Mouse (Mus musculus): Measurements from ENCODE around the gene Klhdc10.

Gene Klhdc10

DNA sequence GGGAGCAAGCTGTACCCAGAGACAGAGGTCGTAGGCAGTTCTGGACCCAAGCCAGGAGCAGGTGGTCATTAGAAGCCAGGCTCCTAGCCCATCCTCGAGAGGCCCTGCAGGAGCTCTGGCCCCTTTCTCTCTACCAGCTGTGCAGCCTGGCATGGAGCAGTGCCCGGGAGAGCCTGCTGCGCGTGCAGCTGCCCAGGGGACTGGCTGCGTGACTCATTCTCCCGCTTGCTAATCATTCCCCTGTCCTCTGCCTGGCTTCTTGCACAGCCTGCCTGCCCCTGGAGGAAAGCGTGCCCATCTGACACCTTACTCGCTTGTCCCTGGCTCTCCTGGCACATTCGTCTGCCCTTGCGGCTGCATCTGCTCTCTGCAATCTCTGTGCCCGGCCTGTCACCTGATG is 67.7 kb downstream of the Klhdc10 start:
- DNase-seq (ENCODE audit: low spot score), result no peak

DNA sequence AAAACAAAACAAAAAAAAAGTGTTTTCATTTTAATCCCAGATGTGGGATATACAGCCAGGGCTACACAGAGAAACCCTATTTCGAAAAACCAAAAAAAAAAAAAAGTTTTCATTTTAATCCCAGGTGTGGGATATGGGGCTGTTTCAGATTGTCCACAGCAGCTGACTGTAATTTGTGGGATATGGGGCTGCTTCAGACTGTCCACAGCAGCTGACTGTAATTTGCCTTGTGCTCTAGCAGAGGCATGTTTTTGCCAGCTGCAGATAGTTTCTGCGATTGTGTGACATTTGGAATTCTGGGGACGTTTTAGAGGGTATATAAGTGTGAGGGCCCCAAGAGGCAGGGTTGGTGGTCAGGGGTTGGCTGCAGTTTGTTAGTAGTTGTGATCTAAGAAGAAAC is 70.0 kb downstream of the Klhdc10 start:
- DNase-seq (ENCODE audit: low spot score), result no peak

DNA sequence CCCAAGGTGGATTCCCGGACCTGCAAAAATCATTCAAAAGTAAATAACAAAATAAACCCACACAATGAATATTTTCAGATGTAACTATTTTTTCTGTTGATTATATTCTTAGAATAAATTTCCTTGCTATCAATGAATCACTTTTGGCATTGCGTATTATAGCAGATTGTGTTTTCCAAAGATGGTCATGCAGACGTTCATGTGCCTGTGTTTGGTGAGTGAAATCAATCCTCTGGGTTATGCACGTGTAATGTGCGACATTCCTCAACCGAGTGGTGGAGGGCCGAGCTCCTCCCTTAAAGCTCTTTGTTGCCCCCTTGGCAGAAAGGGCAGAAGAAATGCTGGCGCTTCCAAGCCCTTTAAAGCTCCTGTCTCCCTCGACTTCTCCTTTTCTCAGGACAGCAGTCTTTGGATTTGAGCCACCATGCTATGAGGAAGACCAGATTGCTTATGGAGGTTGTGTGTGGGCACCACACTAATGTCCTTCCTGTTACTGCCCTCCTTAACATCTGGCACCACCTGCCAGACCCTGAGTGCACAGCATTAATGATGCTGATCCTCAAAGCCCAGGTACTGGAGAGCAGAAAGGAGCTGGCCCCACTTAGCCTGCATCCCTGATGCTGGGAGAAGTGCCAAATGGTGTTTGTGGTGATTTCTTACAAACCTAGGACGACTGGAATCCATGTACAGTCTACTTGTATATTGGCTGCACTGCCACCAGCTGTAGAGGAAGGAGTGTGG is 74.5 kb downstream of the Klhdc10 start:
- no peak for DNase-seq (ENCODE audit: low spot score)

DNA sequence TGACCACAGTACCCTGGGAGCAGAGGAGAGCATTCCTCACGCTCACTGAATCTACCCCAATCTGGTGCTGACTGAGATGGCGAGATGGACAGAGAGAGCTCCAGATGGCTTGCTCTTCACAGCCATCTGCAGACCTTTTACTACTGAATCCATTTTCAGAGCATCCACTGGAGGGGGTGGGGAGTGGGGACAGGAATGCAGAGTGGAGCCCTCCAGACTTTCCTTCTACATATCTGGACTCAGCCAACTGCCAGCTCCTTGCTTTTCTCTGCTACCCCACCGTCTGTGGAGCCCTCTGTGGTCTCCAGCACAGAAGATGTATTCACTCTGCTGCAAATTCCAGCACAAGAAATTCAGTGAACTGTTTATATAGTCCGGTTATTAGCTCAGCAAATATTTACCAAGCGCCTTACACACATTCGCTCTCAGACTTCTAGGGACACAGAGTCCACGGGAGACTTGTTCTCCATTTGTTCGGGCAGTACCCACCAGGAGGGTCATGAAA is 75.6 kb downstream of the Klhdc10 start:
- DNase-seq (ENCODE audit: low spot score), result peak; percentile 54

DNA sequence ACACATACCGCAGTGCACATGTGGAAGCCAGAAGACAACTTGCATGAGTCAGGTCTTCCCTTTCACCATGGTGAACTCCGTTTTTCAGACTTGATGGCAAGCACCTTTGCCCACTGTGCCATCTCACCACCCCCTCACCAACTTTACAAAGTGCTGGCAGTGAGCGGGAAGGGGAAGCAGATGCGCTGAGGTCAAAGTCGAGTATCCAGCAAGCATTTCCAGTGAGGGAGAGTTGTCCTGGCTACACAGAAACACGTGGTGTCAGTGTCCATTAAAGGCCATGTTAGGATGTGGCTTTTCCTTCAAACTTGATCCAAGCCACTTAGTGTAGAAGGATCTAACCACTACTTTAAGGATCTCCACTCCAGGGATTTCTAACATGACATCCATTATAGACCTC is 76.1 kb downstream of the Klhdc10 start:
- DNase-seq (ENCODE audit: low spot score), result peak; percentile 38

DNA sequence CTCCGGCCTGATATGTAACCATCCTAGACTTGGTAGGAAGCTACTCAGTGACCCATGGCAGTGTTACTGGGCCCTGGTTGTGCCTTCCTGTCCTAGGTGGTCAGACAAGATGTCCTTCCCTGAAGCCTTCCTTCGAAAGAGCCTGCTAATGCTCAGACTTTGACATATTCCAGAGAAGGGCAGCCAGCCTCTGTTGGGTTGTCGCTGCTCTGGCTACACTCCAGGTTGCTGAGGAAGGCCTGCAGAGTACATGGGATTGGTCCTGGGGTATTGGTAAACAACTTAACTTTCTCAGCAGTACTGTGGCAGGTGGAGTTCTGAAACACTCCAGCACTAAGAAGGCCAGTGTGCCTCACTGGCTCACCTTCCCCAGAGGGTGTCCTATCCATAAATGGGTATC is 77.8 kb downstream of the Klhdc10 start:
- DNase-seq (ENCODE audit: low spot score), result no peak

DNA sequence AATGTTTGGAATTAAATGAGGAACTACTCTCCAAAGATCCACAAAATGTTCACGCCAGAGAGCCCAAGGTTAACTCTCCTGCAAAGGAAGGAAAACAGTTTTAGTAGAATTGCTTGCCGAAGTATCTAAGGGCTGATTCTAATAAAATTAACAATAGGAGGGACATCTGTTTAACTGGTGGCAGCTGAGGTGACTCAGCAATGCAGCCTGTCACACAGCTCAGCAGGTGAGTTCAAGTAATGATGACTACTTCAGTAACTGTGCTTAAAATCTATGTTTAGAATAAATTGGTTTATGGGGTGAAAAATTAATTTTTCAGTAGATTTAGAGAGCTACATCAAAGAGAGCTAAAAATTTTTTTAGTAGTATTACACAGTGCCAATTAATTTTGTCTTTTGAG is 81.2 kb downstream of the Klhdc10 start:
- no peak for DNase-seq (ENCODE audit: low spot score)

DNA sequence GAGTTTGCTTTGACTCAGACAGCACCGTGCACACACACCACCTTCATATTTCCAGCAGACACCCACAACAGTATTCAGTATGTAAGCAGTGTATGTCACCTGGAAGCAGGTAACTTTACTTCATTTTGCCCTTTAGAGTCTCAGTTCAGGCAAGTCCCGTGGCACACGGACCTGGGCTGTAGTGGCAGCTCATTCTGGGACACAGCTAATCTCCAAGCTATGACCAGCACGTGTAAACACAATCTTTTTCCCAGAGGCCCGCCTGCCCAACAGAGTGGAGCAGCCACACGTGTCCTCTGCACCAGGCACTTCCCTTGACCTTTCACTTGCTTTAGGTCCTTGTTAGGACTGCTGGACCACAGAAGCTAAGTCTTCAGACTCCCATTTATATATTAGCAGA is 84.8 kb downstream of the Klhdc10 start:
- DNase-seq (ENCODE audit: low spot score), result no peak

DNA sequence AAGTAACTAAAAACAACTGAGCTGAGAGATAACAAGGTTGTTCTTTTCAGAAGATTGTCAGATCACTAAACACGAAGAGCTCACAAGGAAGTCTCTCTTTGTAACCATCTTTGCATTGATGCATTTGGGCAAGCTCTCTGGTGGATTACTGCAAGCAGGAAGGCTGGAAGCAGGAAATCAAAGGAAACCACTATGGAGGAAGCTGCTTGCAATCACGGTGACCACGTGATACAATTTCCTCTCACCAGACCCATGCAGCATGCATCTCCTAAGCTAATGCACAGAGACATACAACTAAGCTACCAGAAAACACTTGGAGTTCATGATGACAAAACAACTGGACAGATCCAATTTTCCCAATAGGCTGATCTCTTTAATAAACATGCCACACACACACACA is 97.4 kb downstream of the Klhdc10 start:
- DNase-seq (ENCODE audit: low spot score), result no peak
